Mouse (Mus musculus) limb, embryonic 11.5 days (tissue): ENCODE results near the gene Dnmt3b. TPM values are rescaled to one million over a fixed set of nuclear protein-coding genes. Genes with fewer than 3 reads are reported as not detected.
A peak's percentile ranks its signal among the peaks of the same experiment; 100 is the strongest.
"Not testable (repeated sequence)": the region's sequence is repeated elsewhere in the genome, so short reads cannot be mapped to it uniquely, and the experiment has no call there.

Experiments used
- ATAC-seq: fragments of 200-750 bp; cut with Nextera tagmentation; 2 replicates; pipeline ENCODE4 v1.8.0; 2017; ENCODE audit warnings: low read depth; ENCODE audit not compliant: insufficient number of reproducible peaks, low FRiP score, low TSS enrichment
- DNase-seq: peaks from one replicate; pipeline ENCODE4 v3.0.0-alpha.2; 2015; ENCODE audit warnings: low spot score
- H3K27ac ChIP-seq: fragments of 300-500 bp; sonication (generic); replicated peaks from 2 replicates; pipeline ENCODE4 v1.5.1; 2014; ENCODE audit warnings: low read depth, mild to moderate bottlenecking, low read length
- H3K27me3 ChIP-seq: fragments of 300-500 bp; sonication (generic); 2 replicates; pipeline ENCODE4 v1.6.1; 2014; ENCODE audit warnings: mild to moderate bottlenecking, low read length, mixed read lengths; ENCODE audit not compliant: control insufficient read depth, insufficient read depth
- H3K36me3 ChIP-seq: fragments of 300-500 bp; sonication (generic); 2 replicates; pipeline ENCODE4 v1.6.1; 2014; ENCODE audit warnings: mild to moderate bottlenecking, low read length, moderate library complexity, mixed read lengths; ENCODE audit not compliant: control insufficient read depth, insufficient read depth
- H3K4me1 ChIP-seq: fragments of 300-500 bp; sonication (generic); 2 replicates; pipeline ENCODE4 v1.6.1; 2014; ENCODE audit warnings: low read length, mixed read lengths; ENCODE audit not compliant: control insufficient read depth, insufficient read depth
- H3K4me2 ChIP-seq: fragments of 300-500 bp; sonication (generic); 2 replicates; pipeline ENCODE4 v1.6.1; 2014; ENCODE audit warnings: low read depth, mild to moderate bottlenecking, moderate library complexity; ENCODE audit not compliant: severe bottlenecking
- H3K4me3 ChIP-seq: fragments of 300-500 bp; sonication (generic); 2 replicates; pipeline ENCODE4 v1.5.1; 2014; ENCODE audit warnings: low read depth, low read length
- H3K9ac ChIP-seq: fragments of 300-500 bp; sonication (generic); 2 replicates; pipeline ENCODE4 v1.6.1; 2014; ENCODE audit warnings: mild to moderate bottlenecking, low read length
- H3K9me3 ChIP-seq: fragments of 300-500 bp; sonication (generic); 2 replicates; pipeline ENCODE4 v1.6.1; 2016; ENCODE audit warnings: low read length; ENCODE audit not compliant: control insufficient read depth
- WGBS: fragments of 180-500 bp; shearing (Covaris S2); extraction: QIAGEN DNeasy Blood & Tissue Kit; methylation state at CpG from one replicate; pipeline ENCODE4 v1.1.7; 2014; 5-methylcytosine and 5-hydroxymethylcytosine counted together
- polyA plus RNA-seq: library from polyadenylated mRNA; unstranded; fragments of >200 nt; fragmentation: Nextera tagmentation; extraction: Ambion mirVana; gene quantifications from 2 replicates; pipeline ENCODE4 v1.2.1, GENCODE M21; 2014

The Dnmt3b gene
- polyA plus RNA-seq, 1 experiment from 2014 or later: 20.3 TPM

DNA sequence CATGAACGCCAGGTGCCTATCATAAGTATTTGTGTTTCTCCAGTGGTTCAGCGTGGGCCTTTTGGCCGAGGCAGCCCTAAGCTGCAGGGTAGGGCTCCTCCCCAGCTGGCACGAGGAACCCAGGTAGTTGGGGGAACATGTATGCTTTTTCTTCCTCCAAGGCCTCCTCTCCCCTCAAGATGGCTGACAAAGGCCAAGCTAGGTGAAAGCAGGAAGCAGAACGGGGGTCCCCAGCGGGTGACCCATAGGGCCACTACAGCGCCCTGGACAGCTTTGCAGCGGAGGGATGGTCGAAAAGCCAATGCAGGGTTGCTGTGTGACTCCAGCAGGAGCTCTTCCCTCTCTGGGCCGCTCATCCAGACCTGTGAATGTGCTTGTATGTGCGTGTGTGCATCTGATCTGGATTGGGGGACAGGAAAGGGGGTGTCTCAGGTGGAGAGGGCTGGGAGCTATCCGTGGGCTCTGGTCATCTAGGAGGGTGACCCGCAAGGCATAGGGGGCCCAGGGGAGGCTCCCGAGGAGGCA is 415 bp upstream of the Dnmt3b start:
- Histone ChIP-seq H3K4me3 (peak overlapping the region; percentile 55), H3K27ac (no peak overlapping the region; the same call in 1 of the 2 replicates), H3K36me3 (no peaks in the 10 kb centered on the region), H3K9ac (peak overlapping the region; percentile 61), H3K4me2 (peak overlapping the region; percentile 91), H3K4me1 (peaks cover 12% of the 10 kb centered on the region), H3K9me3 (no peaks in the 10 kb centered on the region), H3K27me3 (no peaks in the 10 kb centered on the region; the same call in 1 of the 2 replicates)
- DNase-seq: peak; percentile 77
- 22% methylated on average over 13 of the region's 14 CpGs for WGBS
- no peak for ATAC-seq

DNA sequence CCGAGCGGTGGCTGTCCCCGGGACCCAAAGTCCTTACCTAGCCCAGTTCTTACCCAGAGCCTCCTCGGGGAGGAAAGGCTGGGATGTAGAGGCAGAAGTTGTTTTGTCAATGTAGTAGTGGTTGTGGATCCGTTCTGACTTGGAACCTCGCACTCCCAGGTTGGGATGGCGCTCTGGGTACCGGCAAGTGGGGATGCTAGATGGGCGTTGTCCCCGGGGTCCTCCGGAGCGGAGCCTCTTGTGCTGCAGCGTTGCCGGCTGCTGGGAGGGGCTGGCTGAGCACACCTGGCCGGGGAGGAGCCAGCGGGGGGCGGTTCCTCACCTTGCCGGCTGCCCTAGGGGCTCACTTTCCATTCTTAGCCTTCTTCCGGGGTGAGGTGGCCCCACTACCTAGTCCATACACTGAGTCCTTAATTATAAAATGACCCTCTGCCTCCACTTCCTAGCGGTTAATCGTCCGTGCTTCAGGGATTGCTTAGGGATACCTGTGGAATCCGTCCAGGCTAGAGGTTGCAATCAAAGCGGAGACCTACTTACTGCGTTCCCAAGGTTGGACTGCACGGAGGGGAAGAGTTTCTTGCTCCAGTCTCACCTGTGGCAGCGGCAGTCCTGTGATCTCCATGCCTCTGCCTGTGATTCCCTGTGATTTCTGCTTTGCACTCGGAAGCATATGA is 901 bp downstream of the Dnmt3b start:
- peak; percentile 61 for DNase-seq
- H3K9me3 ChIP-seq: no peaks in the 10 kb centered on the region
- peaks cover 12% of the 10 kb centered on the region for H3K4me1 ChIP-seq
- 2% methylated on average over 28 of the region's 28 CpGs for WGBS
- H3K4me2 ChIP-seq: peak overlapping the region; percentile 91
- peak overlapping the region; percentile 55 for H3K4me3 ChIP-seq
- H3K9ac ChIP-seq: peak overlapping the region; percentile 61
- H3K36me3 ChIP-seq: no peaks in the 10 kb centered on the region
- peak; percentile 17; the same call in 1 of the 2 replicates for ATAC-seq
- H3K27ac ChIP-seq: no peak overlapping the region
- H3K27me3 ChIP-seq: no peaks in the 10 kb centered on the region; the same call in 1 of the 2 replicates

DNA sequence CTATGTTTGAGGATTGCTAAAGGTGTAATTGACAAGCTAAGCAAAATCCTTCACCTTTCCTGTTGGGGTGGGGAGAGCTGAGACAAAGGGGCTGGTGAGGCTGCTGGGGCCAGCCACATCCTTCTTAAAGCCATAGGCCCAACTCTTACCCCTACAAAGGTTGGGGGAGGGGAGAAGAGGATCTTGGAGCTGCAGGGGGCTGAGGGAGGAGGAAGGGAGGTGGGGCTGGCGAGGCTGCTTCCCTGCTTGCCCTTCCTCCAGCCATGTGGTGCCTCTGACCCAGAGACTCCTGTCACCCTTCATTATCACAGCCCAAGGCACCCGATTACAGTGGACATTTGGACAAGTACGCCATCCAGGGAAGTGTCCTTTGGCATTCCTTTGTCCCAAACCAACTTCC is 2.4 kb downstream of the Dnmt3b start:
- no peak for DNase-seq
- no peak overlapping the region for H3K4me2 ChIP-seq
- peaks cover 12% of the 10 kb centered on the region for H3K4me1 ChIP-seq
- H3K9me3 ChIP-seq: no peaks in the 10 kb centered on the region
- 57% methylated on average over 3 of the region's 3 CpGs for WGBS
- H3K27ac ChIP-seq: no peak overlapping the region
- ATAC-seq: no peak
- no peaks in the 10 kb centered on the region; the same call in 1 of the 2 replicates for H3K27me3 ChIP-seq
- no peaks in the 10 kb centered on the region for H3K36me3 ChIP-seq
- no peak overlapping the region for H3K4me3 ChIP-seq
- H3K9ac ChIP-seq: no peak overlapping the region

DNA sequence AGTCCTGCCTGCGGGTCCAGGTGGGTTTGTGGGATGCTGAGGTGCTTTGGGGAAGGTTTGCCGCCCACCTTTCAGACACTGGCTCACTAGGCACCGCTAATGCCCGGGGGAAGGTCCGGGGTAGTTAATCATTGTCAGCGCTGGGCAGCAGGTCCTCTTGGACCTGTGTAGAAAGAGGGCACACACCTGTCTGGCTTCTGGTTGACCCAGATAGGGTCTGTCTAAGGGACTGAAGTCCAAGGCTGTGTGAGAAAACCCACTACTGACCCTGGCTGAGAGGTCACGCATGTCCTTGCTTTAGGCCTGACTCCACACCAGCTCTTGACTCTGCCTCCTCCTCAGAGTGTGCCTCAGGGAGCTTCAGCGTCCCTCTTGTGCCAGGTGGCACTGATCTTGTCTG is 8.4 kb downstream of the Dnmt3b start:
- 79% methylated on average over 6 of the region's 8 CpGs for WGBS
- H3K27me3 ChIP-seq: not testable (repeated sequence)

DNA sequence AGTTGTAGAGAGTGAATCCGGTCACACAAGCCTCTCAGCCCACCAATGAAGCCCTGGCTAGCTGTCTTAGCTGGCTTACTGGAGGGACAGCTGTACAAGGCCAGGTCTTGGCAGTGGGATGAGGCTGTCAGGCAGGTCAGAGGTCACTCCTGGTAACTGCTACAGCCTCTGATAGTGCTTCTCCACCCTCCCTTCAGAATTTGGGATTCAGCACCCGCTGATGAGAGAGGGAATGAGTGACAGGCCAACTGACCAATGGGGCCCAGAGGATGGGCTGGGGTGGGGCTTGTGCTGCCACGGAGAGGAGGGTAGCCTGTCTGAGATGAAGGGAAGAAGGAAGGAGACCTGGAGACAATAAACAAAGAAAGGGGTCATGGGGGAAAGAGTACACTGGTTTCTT is 11.4 kb downstream of the Dnmt3b start:
- no peak for ATAC-seq
- Histone ChIP-seq H3K4me1 (no peaks in the 10 kb centered on the region), H3K36me3 (peaks cover 2% of the 10 kb centered on the region; the same call in 1 of the 2 replicates), H3K27me3 (no peaks in the 10 kb centered on the region), H3K4me3 (no peak overlapping the region), H3K4me2 (no peak overlapping the region), H3K27ac (no peak overlapping the region), H3K9me3 (no peaks in the 10 kb centered on the region), H3K9ac (no peak overlapping the region)
- 40% methylated on average over 3 of the region's 3 CpGs for WGBS
- DNase-seq: no peak

More for the DNA sequence above, 8.4 kb downstream of the Dnmt3b start:
- H3K36me3 ChIP-seq, H3K9me3 ChIP-seq, H3K4me1 ChIP-seq, ATAC-seq, H3K27ac ChIP-seq, H3K4me2 ChIP-seq, DNase-seq, H3K9ac ChIP-seq, H3K4me3 ChIP-seq: not testable (repeated sequence)

DNA sequence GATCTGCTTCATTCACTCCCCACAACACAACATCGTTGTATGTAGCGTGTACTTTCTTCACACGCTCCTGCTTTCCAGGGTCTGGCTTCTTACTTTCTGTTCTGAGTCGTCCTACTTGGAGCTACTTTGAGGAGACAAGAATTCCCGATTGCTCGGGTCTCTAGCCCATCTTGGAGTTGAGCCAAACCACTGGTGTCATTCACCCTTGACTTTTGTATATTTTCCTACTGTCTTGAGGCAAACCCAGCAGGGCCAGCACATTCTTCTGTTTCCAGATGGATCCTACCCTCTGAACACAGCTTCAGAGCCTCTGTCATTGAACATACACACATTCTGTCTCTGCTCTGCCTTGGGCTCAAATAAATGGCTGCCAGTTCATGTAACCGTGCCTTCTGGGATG is 16.2 kb downstream of the Dnmt3b start:
- no peak overlapping the region for H3K4me2 ChIP-seq
- peaks cover 3% of the 10 kb centered on the region; the same call in 1 of the 2 replicates for H3K36me3 ChIP-seq
- H3K27ac ChIP-seq: no peak overlapping the region
- no peak overlapping the region for H3K4me3 ChIP-seq
- ATAC-seq (no peak), DNase-seq (no peak)
- no peak overlapping the region for H3K9ac ChIP-seq
- H3K9me3 ChIP-seq: no peaks in the 10 kb centered on the region
- no peaks in the 10 kb centered on the region for H3K4me1 ChIP-seq
- 90% methylated on average over 7 of the region's 7 CpGs for WGBS
- no peaks in the 10 kb centered on the region for H3K27me3 ChIP-seq

DNA sequence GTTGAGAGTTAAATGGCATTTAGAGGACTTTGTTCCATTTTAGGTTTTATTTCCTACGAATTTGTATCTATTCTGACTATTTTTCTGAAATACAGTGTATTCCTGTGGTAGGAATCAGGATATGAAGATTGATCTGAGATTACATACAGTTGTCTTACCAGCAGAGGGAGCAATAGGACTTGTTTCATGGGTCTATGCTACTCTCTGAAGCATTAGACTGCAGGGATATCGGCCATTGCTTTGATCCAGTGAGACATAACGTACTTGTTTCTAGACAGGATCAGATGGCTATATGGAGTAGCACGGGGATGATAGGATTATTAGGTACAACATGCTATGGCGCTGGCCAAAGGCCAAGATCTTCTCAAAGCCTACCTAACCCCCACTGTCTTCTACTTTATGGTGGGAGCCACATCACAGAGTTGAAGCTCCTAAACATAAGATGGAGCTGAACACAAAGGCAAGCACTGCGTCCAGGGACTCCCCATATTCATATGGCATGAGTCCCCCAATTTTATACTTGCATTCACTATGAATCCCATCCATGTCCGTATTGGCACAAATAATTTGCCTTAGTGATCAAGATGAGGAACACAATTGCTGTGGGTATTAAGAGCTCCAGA is 19.6 kb downstream of the Dnmt3b start:
- no peak overlapping the region for H3K9ac ChIP-seq
- H3K36me3 ChIP-seq: peaks cover 3% of the 10 kb centered on the region; the same call in 1 of the 2 replicates
- H3K4me3 ChIP-seq: no peak overlapping the region
- no peak overlapping the region for H3K4me2 ChIP-seq
- H3K9me3 ChIP-seq: no peaks in the 10 kb centered on the region
- H3K27me3 ChIP-seq: no peaks in the 10 kb centered on the region
- no peaks in the 10 kb centered on the region for H3K4me1 ChIP-seq
- 74% methylated on average over 7 of the region's 7 CpGs for WGBS
- ATAC-seq: no peak
- H3K27ac ChIP-seq: no peak overlapping the region
- no peak for DNase-seq

DNA sequence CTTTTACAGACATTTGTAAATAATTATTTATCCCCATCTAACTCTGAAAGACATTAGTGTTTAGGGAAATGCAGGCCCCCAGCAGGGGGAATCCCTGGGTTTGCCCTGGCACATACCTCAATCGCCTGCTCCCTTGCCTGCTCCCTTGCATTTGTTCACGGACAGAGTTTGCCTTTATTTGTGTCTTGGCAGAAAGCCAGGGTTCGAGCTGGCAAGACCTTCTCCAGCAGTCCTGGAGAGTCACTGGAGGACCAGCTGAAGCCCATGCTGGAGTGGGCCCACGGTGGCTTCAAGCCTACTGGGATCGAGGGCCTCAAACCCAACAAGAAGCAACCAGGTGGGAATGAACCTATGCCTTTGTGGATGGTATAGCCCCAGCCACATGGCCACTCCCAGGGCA is 20.9 kb downstream of the Dnmt3b start:
- Histone ChIP-seq H3K4me2 (no peak overlapping the region), H3K9me3 (no peaks in the 10 kb centered on the region), H3K4me1 (no peaks in the 10 kb centered on the region), H3K36me3 (peaks cover 3% of the 10 kb centered on the region; the same call in 1 of the 2 replicates), H3K4me3 (no peak overlapping the region), H3K9ac (no peak overlapping the region), H3K27ac (no peak overlapping the region), H3K27me3 (no peaks in the 10 kb centered on the region)
- no peak for ATAC-seq
- no peak for DNase-seq
- WGBS: 86% methylated on average over 5 of the region's 5 CpGs
